Mouse (Mus musculus) gastrocnemius, postnatal 14 days (tissue): ENCODE results near the gene Uimc1. TPM values are rescaled to one million over a fixed set of nuclear protein-coding genes. Genes with fewer than 3 reads are reported as not detected.
"Not testable (repeated sequence)": the region's sequence is repeated elsewhere in the genome, so short reads cannot be mapped to it uniquely, and the experiment has no call there.

ENCODE experiments used
- DNase-seq: peaks from one replicate; pipeline ENCODE4 v3.0.0; 2021; ENCODE audit warnings: mixed read lengths
- intact Hi-C: fragments of 180-260 bp; cut with DNase I; formaldehyde crosslinking; loops from one replicate; pipeline ENCODE4 v1.15.1; 2025; ENCODE audit warnings: low total_unique reads
- long read RNA-seq, 2 experiments: library from polyadenylated mRNA; stranded (forward); transcript quantifications; one replicate each; pipeline ENCODE4 v2.0.0; 2021
- total RNA-seq, 2 experiments: library from RNA; stranded (reverse); gene quantifications; 2 replicates each; pipeline ENCODE4 v1.2.3; 2021

Gene Uimc1
- total RNA-seq: 10 to 100 TPM; 13.9 to 15.3 TPM
- long read RNA-seq, experiment 1, transcript Uimc1-201 (15 exons, 2,931 nt): major isoform, 9 of 17 reads
- long read RNA-seq, experiment 1, partial matches to known transcripts: 1 of 17 reads
- long read RNA-seq, experiment 1, other reads (novel, unspliced or antisense): 5 of 17 reads
- long read RNA-seq, experiment 2, transcript Uimc1-201 (15 exons, 2,931 nt): major isoform, 14 of 23 reads
- long read RNA-seq, experiment 2, partial matches to known transcripts: 1 of 23 reads
- long read RNA-seq, experiment 2, other reads (novel, unspliced or antisense): 4 of 23 reads

DNA sequence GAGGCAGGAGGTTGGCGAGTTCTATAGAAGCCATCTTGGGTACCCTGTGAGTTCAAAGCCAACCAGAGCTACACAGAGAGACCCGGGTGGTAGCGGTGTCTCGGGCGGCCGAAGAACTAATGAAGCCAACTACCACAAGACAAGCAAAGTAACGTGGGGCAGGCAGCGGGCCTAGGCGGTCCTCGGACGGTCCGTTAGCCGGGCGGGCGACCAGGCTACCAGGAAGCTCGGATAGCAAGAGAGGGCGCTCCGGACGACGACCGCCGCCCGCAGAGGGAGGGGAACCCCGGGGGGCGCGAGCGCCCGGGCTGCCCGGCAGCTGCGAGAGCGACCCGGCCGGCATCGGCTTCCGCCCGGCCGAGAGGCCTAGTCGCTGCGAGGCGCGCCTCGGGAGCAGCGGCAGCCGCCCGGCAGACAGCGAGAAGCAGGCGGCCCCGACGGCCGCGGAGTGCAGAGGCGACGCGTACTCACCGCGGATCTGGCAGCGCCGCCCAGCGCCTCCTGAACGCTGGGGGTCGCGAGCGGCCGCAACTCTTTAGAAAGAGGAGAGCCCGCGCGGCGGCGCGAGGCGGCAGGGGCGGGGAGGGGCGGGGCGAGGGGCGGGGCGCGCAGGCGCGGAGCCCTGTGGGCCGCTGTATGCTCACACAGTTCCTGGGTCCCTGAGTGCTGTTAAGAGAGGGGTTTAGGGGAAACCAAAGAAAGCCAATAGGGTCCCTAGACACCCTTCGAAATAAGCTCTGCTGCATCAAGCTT is at the start of gene Uimc1:
TSS of gene Uimc1 (minus strand) at position 575 of the 753 bp plus-strand sequence.
- peak; percentile 84 for DNase-seq
- intact Hi-C loops: no loop called here

DNA sequence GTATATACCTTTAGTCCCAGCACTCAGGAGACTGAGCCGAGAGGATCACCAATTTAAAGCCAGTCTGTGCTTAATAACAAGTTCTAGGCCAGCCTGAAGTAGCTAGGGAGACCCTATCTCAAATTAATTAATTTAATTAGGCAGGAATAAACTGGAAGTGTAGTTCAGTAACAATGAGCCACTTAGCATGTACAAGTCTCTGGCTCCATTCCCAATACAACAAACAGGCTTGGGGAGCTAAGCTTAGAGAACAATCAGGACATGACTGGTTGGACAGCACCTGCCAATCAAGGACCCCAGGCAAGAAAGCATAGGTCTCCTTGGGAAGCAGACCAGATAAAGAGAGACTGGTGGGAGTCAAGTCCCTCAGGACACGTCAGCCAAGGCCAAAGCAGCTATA is 40.2 kb upstream of the Uimc1 start:
- intact Hi-C loops: no loop called here
- DNase-seq: no peak

DNA sequence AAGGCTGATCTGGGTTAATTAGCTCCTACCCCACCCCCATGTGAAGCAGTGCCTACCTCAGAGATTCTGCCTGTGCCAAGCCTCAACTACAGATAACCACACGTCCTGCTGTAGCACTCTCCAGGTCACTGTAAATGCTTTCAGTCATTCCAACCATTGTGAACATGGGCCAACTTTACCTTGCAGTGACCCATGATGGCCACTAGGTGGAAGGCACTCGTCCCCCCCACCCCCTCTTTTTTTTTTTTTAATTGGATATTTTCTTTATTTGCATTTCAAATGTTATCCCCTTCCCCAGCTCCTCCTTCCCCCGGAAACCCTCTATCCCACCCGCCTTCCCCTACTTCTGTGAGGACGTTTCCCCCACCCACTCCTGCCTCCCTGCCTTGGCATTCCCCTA is 35.3 kb upstream of the Uimc1 start:
- intact Hi-C loops: loop anchor here (5.0 kb wide), 1 partner anchor 42 kb away; no protein-coding TSS in a partner anchor
- DNase-seq: no peak

DNA sequence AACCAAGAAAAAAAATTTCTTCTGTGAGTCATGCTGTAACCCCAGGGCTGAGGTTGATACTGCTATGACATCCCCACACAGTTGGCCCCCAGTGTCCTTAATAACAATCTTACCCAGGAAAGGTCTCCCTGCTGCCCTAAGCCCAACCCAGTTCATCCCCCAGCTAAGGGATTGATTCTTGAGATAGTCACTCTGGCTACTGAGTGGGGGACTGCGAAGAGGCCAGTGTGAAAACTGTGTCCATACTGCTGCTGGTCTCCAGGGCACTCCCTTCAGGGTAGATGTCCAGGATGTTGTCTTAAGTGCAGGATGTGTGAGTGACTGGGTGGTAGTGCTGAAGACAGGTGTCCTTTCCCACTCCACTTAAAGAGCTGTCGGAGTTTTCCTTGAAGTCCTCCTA is 33.3 kb upstream of the Uimc1 start, which contains the start of gene Gm17617:
TSS of gene Gm17617 (minus strand) at position 101 of the 400 bp plus-strand sequence.
- intact Hi-C loops: no loop called here
- no peak for DNase-seq

DNA sequence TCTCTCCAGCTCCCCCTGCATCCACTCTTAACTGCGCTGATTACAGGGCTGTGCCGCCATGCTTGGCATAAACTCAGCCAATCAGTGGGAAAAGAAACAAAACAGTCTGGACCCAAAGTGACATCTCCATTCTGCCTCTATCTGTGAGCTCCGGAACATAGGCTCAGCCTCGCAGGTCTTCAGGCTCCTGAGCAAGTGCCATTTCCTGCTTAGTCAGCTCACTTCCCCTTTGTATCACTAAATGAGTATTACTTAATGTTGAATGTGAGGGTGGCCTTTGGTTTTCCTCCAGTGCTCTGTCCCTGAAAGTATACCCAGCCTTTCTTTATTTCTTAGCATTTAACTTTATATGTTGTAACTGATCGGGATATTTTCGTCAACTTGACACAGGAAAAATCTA is 24.8 kb upstream of the Uimc1 start:
- DNase-seq: no peak
- intact Hi-C loops: no loop called here

DNA sequence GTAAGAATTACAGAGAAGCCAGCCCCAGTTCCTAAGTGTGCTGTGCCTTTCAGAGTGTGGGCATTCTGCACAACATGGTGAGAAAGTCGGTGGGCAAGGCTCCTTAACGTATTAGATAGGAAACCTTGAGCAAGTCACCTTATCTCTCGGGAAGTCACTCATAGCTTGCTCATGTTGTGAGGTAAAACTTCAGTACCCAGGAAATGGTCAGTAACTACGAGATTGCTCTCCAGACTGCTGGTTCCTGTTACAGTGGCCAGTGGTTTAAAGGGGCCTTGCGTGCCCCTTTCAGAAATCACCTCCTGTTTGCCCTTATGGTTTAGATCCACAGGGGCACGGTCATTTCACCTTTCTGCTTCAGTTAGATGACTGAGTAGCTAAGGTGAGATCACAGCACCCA is 14.3 kb upstream of the Uimc1 start:
- intact Hi-C loops: no loop called here

DNA sequence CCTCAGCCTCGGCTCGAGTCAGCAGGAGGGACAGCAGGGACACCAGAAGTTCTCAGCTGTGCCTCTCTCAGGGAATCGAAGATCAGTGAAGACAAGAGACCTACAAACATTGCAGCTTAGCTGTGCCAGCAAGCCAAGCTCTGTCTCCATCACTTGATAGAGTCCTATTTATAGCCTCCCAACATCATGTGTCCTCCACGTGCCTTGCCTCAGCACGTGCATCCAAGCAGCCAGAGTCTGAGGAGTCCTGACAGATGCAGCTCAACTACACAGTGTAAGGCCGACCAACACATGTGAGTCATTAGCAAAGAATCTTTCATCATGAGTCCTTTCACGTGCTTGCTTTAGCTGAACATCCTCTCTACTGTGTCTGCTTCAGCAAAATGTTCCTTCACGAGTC is 7.6 kb upstream of the Uimc1 start:
- peak; percentile 17 for DNase-seq
- intact Hi-C loops: no loop called here

More for the DNA sequence above, 14.3 kb upstream of the Uimc1 start:
- DNase-seq: no peak

DNA sequence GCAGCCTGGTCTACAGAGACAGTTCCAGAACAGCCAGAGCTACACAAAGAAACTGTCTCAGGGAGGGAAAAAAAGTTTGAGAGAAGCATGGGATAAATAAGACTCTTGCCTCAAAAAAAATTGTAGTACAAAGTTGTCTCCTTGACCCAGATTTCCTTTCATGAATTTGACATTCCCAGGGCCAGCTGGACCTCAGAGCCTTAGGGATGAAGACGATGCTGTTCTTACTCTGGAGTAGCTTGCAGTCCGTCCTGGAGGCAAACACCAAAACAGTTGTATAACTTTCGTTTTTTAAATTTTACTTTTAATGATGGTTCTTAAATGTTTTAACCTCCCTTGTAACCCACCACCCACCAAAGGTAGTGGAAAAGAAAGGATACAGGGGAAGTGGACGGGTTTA is 7.0 kb upstream of the Uimc1 start:
- DNase-seq: no peak
- intact Hi-C loops: no loop called here

DNA sequence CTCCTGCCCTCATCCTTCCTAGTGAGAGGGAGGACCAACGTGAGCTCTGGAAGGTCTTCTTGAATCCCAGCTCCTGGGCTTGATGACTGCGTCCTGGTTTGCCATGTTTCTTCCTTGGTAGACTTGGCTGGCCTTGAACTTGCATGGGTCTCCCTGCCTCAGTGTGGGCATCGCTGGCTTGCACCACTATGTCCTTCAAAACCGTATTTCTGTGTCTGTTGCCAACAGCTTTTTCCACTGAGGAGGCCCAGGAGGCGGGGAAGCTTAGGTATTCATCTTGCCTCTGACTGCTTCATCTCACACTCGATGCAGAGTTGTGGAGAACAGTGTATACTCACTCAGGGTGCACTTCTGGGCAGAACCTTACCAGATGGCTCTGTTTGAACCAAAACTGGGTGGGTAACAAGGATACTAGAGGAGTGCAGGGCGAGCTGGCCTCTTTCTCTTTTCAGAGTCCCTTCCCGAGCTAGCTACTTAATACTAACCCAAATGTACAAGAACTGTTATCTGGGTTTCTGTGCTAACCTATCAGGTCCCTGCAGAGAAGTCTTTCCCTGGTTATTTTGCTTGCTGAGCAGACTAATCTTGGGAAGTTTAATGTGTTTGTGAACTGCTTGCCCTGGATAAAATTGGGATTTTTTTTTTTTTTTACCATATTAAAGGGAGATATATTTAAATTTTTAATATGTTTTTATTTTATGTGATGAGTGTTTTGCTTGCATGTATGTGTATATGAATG is 6.0 kb upstream of the Uimc1 start:
- intact Hi-C loops: no loop called here
- no peak for DNase-seq

DNA sequence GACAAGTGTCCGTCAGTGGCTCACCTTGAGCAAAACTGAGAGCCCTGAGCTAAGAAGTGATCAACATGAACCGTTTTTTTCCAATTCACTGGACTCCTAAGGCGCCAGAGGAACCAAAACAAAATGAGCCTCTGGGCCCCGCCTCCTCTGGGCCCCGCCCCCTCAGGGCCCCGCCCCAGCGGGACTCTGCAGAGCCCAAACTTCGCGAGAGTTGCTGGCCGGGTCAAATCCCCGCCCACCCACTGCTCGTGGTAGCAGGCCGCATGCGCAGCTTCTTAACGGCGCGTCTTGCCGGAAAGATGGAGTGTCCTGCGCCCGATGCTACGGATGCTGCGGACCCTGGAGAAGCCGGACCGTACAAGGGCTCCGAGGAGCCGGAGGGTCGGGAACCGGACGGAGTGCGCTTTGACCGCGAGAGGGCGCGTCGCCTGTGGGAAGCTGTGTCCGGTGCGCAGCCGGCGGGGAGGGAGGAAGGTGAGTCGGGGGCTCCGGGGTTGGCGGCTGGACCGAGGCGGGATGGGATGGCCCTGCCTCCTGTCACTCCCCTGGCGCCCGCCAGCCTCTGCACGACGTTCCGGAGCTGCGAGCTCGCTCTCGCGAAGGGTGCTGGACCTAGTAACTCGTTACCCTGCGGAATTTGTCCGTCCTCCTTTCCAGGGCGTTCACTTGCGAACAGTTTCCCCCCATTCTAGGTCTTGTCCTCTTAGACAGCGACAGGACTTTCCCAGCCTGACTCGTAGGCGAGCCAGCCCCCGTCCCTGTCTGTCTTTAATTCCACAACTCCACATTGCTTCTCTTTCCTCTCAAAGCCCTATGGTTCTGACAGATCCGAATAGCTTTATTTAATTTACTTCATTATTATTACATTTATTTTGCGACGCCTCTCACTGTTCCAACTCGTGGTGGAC is 5.2 kb upstream of the Uimc1 start, which contains the start of gene Zfp346:
TSS of gene Zfp346 (plus strand) at position 267 of the 908 bp plus-strand sequence.
- DNase-seq: peak; percentile 98
- intact Hi-C loops: no loop called here

DNA sequence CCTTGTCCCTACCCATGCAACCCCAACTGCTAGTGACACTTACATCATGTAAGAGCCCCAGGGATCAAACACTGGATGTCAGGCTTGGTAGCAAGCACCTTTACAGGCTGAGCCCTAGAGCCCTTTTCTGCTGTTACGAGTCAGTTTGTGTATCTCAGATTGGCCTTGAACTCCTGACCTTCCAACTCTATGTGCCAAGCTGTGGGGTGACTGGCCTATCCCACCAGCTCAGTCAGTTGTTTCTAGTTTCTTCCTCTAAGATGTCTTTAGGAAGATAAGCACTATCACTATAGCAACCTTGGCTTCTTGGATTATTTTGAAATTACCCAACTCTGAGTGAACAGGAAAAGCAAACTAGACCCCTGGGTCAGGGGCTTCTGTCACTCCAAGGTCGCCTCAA is 3.3 kb upstream of the Uimc1 start:
- DNase-seq: no peak
- intact Hi-C loops: no loop called here

DNA sequence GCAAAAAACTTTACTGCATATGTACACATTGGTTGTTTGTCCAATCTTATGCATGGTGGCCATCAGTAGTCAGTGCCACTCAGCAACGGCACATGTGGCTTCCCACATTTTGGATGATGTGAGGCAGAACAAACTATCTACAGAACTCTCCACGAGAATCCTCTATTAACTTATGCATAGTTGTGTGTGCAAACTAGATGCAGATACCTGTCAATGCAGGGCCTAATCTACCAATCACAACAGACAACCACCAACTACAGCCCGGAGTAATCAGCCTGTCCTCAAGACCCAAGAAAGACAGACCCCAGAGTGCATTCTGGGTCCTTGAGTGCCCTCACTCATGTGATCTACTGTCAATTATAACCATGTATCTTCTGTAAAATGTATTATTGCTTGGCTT is 2.3 kb upstream of the Uimc1 start:
- intact Hi-C loops: no loop called here
- no peak for DNase-seq

DNA sequence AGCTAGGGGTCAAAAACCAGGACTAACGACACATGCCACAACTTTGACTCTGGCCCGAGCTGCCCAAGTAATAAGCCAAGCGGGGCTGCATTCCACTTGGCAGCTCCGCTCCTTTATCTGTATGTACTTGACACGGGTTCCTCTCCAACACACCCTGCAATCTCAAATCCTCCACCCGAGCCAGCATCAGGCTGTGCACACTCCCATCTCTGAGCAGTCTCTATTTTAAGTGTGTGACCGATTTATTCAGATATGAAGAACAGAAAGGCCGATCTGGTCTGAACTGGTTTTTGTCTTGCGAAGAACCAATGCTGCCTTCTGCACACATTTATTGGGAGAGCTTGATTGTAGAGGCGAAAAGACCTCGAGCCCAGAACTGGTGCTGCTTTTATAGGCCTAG is 1.5 kb upstream of the Uimc1 start:
- no peak for DNase-seq
- intact Hi-C loops: no loop called here

DNA sequence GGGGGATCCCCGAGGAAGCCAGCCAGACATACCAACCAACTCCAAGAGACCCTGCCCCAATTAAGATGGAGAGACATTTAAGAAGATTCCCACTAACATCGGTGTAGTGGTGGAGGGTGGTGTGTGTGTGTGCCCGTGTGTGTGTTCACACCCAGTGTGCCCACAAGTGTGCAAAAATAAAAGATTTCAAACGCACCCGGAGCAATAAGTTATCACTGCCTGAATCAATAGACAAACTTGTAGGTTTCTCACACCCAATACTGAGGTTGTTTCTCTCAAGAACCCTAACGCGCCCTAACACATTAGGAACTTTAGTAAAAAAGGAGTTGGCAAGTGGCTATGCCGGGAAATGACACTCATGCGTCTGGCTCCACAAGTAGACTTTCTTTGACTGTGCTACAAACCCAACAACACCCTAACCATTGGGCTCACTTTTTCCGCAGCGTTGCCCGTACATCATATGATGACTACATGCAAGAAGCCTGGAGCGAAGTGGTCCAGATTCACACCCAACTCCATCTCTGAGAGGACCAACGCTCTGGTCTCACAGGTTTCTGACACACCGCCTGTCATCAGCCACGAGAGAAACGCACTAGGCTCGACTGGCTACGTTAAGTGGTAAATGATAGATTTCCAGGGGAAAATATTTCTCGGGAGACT is 904 bp downstream of the Uimc1 start:
- intact Hi-C loops: no loop called here
- no peak for DNase-seq

DNA sequence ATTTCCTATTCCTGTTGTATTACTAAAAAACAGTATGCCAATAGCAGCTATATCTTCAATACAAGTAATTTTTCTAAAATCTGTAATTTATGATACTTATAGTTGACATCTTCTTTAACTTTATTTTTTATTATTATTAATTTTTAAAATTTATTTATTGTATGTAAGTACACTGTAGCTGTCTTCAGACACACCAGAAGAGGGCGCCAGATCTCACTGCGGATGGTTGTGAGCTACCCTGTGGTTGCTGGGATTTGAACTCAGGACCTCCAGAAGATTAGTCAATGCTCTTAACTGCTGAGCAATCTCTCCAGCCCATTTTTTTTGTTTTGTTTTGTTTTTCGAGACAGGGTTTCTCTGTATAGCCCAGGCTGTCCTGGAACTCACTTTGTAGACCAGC is 2.3 kb downstream of the Uimc1 start:
- DNase-seq, intact Hi-C loops: not testable (repeated sequence)

DNA sequence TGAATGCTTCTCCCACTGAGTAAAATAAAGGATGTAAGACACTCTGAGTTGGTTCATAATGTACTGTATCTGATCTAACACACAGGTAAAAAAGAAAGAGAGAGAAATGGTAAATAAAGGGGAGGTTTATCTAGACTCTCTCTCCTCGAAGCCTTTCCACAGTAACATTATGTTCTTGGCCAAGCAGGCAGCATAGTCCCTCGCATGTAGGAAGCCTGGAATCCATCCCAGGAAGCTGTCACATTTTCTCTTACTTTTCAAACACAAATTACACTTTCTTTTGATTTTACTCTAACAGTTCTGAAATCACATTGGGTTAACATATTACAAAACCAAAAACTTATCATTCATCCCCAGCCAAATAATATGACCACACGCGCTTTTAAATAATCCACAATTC is 7.5 kb downstream of the Uimc1 start:
- intact Hi-C loops: no loop called here

DNA sequence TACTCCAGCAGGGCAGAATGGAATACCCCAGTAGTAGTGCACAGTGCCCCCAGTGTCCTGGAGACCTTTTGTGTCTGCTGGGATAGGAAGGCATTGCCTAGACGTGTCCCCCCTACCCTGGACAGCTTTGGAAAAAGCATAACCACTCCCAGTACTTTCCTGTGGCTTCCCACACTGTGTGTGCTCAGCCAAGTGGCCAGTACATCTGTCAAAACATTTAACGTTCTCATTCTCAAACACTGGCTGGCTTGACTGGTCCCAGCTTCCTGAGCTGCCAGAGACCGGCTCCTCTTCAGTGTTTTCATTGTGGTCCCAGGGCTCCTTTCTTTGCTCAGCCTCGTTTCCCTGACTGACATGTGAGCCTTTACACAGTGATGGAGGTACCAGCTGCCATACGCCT is 24.5 kb downstream of the Uimc1 start:
- DNase-seq: peak; percentile 3
- intact Hi-C loops: no loop called here

More for the DNA sequence above, 7.5 kb downstream of the Uimc1 start:
- no peak for DNase-seq

DNA sequence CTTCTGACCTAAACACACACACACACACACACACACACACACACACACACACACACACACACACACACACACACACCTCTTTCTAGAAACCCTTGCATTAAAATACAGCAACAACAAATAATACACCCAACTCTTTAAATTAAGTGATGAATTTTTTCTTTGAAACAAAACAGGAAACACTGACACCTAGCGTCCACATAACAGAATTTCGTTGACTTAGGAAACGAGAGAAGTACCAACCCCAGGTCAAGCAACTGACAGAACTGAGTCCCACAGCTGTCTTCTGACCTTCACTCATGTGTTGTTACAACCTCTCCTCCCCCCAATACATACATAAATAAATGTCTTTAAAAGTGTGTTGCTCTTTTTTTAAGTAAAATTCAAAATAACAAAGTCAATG is 28.8 kb downstream of the Uimc1 start:
- intact Hi-C loops: loop anchor here (5.0 kb wide), 1 partner anchor 274 kb away; no protein-coding TSS in a partner anchor
- no peak for DNase-seq

DNA sequence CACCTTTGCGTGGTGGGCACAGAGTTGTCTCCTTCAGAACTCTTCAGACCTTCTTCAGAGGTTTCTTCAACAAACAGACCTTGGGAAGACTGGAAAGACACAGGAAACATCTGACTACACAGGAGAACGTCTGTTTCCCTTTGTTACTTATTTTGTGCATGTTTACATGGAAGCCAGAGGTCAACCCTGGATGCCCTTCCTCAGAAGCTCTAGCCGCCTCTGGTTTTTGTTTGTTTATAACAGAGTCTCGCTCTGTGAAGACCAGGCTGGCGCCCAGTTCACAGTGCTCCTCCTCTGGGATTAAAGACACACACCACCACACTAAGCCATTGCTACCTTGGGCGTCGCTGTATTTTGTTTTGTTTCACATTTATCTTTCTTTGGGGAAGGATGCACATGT is 30.4 kb downstream of the Uimc1 start:
- DNase-seq: no peak
- intact Hi-C loops: loop anchor here (5.0 kb wide), 1 partner anchor 272 kb away; no protein-coding TSS in a partner anchor
